Mouse (Mus musculus) left cerebral cortex, adult 18-20 months (tissue): ENCODE measurements at regions not wholly inside any gene's neighbourhood (a gene's known extent, or its start where the extent isn't known, plus 50 kb on each side); places are given as distances from the start of the nearest gene placed in this dataset.

Experiments used
- DNase-seq, 2 experiments: peaks; one replicate each; pipeline ENCODE4 v3.0.0; 2021 to 2022; ENCODE audit warnings: low spot score in 2 of 2, mixed read lengths in 1 of 2

- DNase-seq = no peak
These were observed 54.8 kb upstream of the Scel start for GRCm38 (mm10) chr14:103458340-103458739.

GRCm38 (mm10) chr14:103456106-103456505, 57.0 kb upstream of the Scel start:
- DNase-seq = no peak

GRCm38 (mm10) chr14:103450756-103451155, 62.4 kb upstream of the Scel start:
- DNase-seq = no peak

- DNase-seq = no peak
These were observed 63.7 kb upstream of the Scel start for GRCm38 (mm10) chr14:103449447-103449846.

- DNase-seq = no peak
These were observed 64.1 kb upstream of the Scel start for GRCm38 (mm10) chr14:103449033-103449432.

GRCm38 (mm10) chr14:103446671-103447070, 66.5 kb upstream of the Scel start:
- no peak for DNase-seq

- no peak for DNase-seq
These were observed 71.6 kb upstream of the Scel start for GRCm38 (mm10) chr14:103441454-103442065.

GRCm38 (mm10) chr14:103440243-103440642, 72.9 kb upstream of the Scel start:
- peak; percentile 61 to 75 for DNase-seq

GRCm38 (mm10) chr14:103434218-103434617, 78.9 kb upstream of the Scel start:
- DNase-seq = no peak

- no peak for DNase-seq
These were observed 80.0 kb upstream of the Scel start for GRCm38 (mm10) chr14:103433106-103433505.

GRCm38 (mm10) chr14:103427873-103428272, 81.3 kb upstream of the Mycbp2 start:
- DNase-seq = no peak

GRCm38 (mm10) chr14:103421305-103421822, 74.8 kb upstream of the Mycbp2 start:
- no peak for DNase-seq

- DNase-seq = no peak
These were observed 70.8 kb upstream of the Mycbp2 start for GRCm38 (mm10) chr14:103417110-103418061.

GRCm38 (mm10) chr14:103404611-103405010, 58.0 kb upstream of the Mycbp2 start:
- no peak for DNase-seq

GRCm38 (mm10) chr14:103403054-103403453, 56.4 kb upstream of the Mycbp2 start:
- no peak for DNase-seq

GRCm38 (mm10) chr14:103401983-103402382, 55.4 kb upstream of the Mycbp2 start:
- no peak for DNase-seq

GRCm38 (mm10) chr14:103401280-103401679, 54.7 kb upstream of the Mycbp2 start:
- no peak for DNase-seq

GRCm38 (mm10) chr14:103398401-103398800, 51.8 kb upstream of the Mycbp2 start:
- no peak for DNase-seq
